Mouse (Mus musculus) embryonic facial prominence, embryonic 13.5 days (tissue): ENCODE results near the gene Vps45. TPM values are rescaled to one million over a fixed set of nuclear protein-coding genes. Genes with fewer than 3 reads are reported as not detected.
A peak's percentile ranks its signal among the peaks of the same experiment; 100 is the strongest.

Source experiments
- ATAC-seq: fragments of 200-750 bp; cut with Nextera tagmentation; 2 replicates; pipeline ENCODE4 v1.8.0; 2017; ENCODE audit warnings: low read depth; ENCODE audit not compliant: insufficient number of reproducible peaks, insufficient read depth, low FRiP score, low TSS enrichment
- H3K27ac ChIP-seq: fragments of 300-500 bp; sonication (generic); 2 replicates; pipeline ENCODE4 v1.5.1; 2015; ENCODE audit warnings: moderate library complexity, mild to moderate bottlenecking, inconsistent platforms
- H3K27me3 ChIP-seq: fragments of 300-500 bp; sonication (generic); 2 replicates; pipeline ENCODE4 v1.6.1; 2015; ENCODE audit warnings: mild to moderate bottlenecking, inconsistent platforms
- H3K36me3 ChIP-seq: fragments of 300-500 bp; sonication (generic); 2 replicates; pipeline ENCODE4 v1.6.1; 2015; ENCODE audit warnings: mild to moderate bottlenecking, inconsistent platforms
- H3K4me1 ChIP-seq: fragments of 300-500 bp; sonication (generic); 2 replicates; pipeline ENCODE4 v1.6.1; 2015; ENCODE audit warnings: inconsistent platforms
- H3K4me2 ChIP-seq: fragments of 300-500 bp; sonication (generic); 2 replicates; pipeline ENCODE4 v1.6.1; 2015; ENCODE audit warnings: moderate library complexity, mild to moderate bottlenecking, inconsistent platforms
- H3K4me3 ChIP-seq: fragments of 300-500 bp; sonication (generic); 2 replicates; pipeline ENCODE4 v1.5.1; 2015; ENCODE audit warnings: mild to moderate bottlenecking, inconsistent platforms
- H3K9ac ChIP-seq: fragments of 300-500 bp; sonication (generic); 2 replicates; pipeline ENCODE4 v1.6.1; 2015; ENCODE audit warnings: mild to moderate bottlenecking, inconsistent platforms
- H3K9me3 ChIP-seq: fragments of 300-500 bp; sonication (generic); 2 replicates; pipeline ENCODE4 v1.6.1; 2016; ENCODE audit warnings: inconsistent platforms
- WGBS: fragments of 180-500 bp; shearing (Covaris S2); methylation state at CpG from one replicate; pipeline ENCODE4 v1.1.7; 2015; ENCODE audit warnings: mixed read lengths; 5-methylcytosine and 5-hydroxymethylcytosine counted together
- polyA plus RNA-seq: library from polyadenylated mRNA; unstranded; fragments of >200 nt; fragmentation: Nextera tagmentation; extraction: Ambion mirVana; gene quantifications from 2 replicates; pipeline ENCODE4 v1.2.1, GENCODE M21; 2015

Gene Vps45
- polyA plus RNA-seq, 1 experiment from 2014 or later = 41.1 TPM

DNA sequence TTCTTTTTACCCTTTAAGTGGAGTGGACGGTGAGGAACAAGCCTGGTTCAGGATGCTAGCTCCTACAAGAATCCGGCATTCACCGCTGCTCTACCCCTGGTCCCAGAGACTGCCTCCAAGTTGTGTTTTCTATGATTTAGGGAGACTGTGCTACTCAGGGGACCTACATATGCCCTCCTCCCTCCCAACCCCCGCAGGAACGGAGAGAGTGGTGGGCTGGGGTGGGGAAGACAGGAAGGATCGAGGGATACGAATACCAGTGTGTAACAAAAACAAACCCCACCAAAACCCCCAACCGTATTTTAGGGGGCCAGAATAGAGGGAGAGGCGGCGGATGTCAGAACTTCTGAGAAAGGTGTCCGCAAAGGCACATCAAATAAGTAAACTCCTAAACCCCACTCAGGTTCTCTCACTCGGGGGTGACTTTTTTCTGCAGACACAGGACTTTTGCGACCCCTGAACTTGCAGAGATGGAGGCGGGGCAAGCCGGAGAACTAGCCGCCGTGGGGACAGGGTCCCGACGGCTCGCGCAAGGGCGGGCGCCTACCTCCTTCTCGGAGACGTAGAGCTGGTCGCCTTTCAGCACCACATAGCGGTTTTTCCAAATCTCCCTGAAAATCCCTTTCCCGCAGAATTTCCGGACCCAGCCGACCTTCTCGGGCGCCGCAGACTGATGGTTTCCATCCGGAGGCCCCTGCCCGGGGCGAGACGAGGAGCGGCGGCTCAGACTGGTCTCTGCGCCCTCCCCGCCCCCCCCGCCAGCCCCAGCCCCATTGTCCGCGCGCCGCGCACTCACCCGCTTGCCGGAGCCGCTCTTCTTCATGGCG, 63.1 kb downstream of the Vps45 start:
- H3K4me1 ChIP-seq = peaks cover 44% of the 10 kb centered on the region

DNA sequence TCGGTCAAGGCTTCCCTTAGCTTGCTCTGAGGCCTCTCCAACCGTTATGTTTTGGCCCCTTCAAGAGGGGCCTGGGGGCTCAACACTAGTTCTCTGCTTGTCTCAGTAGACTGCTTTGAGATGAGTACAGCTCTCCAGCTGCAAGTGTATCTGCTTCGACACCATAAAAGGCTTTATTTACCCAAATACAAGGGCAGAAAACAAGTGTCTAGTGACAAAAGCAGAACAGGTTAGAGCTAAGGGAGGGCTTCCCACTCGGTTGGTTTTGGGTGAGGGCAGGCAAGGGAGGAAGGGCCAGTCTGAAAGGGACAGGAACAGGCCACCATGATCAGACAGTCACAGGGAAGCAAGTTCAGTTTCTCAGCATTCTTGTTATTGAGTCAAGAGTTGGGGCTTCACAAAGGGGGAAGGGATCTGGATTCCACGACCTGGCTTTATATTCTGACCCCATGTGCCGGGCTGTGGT, 63.9 kb downstream of the Vps45 start:
- H3K27ac ChIP-seq = peak overlapping the region; percentile 99
- peak overlapping the region; percentile 80 for H3K4me3 ChIP-seq
- H3K36me3 ChIP-seq = peaks cover 36% of the 10 kb centered on the region
- 6% methylated on average over 6 of the region's 6 CpGs for WGBS
- peak overlapping the region; percentile 80 for H3K4me2 ChIP-seq
- no peak for ATAC-seq
- H3K9me3 ChIP-seq = no peaks in the 10 kb centered on the region
- H3K27me3 ChIP-seq = no peaks in the 10 kb centered on the region
- H3K4me1 ChIP-seq = peaks cover 44% of the 10 kb centered on the region
- H3K9ac ChIP-seq = peak overlapping the region; percentile 96

More for the DNA sequence above, 63.1 kb downstream of the Vps45 start:
- H3K27me3 ChIP-seq = no peaks in the 10 kb centered on the region
- peak overlapping the region; percentile 96 for H3K9ac ChIP-seq
- ATAC-seq = no peak
- peak overlapping the region; percentile 80 for H3K4me3 ChIP-seq
- H3K9me3 ChIP-seq = no peaks in the 10 kb centered on the region
- under 1% methylated on average over 50 of the region's 51 CpGs for WGBS
- peaks cover 36% of the 10 kb centered on the region for H3K36me3 ChIP-seq
- peak overlapping the region; percentile 99 for H3K27ac ChIP-seq
- H3K4me2 ChIP-seq = peak overlapping the region; percentile 80

DNA sequence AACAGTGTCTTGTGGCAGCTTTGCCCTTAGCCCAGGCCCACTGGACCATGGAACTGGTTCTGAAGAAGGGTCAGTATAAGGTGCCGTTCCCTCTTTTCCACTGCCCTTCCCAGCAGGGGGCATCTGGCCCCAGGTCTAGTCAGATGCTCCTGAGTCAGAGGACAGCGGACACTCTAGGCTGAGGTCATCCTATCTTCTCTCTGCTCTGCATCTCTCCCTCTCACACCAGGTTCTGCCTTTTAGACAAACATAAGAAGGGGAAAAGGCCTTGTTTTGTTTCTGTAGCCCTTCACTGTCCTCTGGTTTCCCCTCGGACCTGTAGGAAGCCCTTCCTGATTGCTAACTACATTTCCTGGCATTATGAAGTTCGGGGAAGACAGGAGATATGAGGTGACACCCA, 64.4 kb downstream of the Vps45 start:
- Histone ChIP-seq H3K27ac (peak overlapping the region; percentile 99), H3K27me3 (no peaks in the 10 kb centered on the region), H3K36me3 (peaks cover 41% of the 10 kb centered on the region), H3K9ac (peak overlapping the region; percentile 96), H3K4me3 (peak overlapping the region; percentile 80), H3K4me1 (peaks cover 49% of the 10 kb centered on the region), H3K9me3 (no peaks in the 10 kb centered on the region), H3K4me2 (peak overlapping the region; percentile 80)
- ATAC-seq = no peak
- WGBS = 29% methylated on average over 4 of the region's 4 CpGs

DNA sequence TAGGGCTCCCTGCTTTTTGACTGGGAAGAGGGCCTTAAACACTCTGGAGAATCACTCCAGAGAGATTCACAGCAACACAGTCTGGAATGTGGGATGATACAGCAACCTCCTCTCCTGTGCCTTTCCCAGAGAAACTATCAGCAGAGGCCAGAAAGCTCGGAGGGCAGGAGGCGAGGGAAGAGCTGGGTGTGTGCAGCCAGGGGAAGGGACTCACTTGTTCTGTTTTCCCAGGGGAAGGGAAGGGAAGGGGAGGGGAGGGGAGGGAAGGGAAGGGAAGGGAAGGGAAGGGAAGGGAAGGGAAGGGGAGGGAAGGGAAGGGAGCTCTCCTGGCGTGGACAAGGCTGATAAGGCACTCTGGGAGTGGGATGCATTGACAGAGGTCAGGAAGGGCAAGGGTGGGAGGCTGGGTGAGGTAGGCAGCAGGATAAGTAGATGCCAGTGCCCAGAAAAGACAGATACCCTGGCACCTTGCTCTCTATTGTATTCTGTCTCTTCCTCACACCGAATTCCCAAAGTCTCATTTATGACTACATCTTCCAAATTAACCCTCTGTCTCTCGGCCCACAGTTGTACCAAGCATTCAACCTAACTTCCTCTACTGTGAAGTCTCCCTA, 65.2 kb downstream of the Vps45 start:
- H3K27me3 ChIP-seq = no peaks in the 10 kb centered on the region
- peaks cover 49% of the 10 kb centered on the region for H3K36me3 ChIP-seq
- 46% methylated on average over 5 of the region's 5 CpGs for whole genome bisulfite sequencing
- H3K9me3 ChIP-seq = no peaks in the 10 kb centered on the region
- H3K4me3 ChIP-seq = peak overlapping the region; percentile 80
- H3K4me1 ChIP-seq = peaks cover 49% of the 10 kb centered on the region
- peak overlapping the region; percentile 96 for H3K9ac ChIP-seq
- peak overlapping the region; percentile 80 for H3K4me2 ChIP-seq
- no peak for ATAC-seq
- H3K27ac ChIP-seq = peak overlapping the region; percentile 99; the same call in 1 of the 2 replicates

DNA sequence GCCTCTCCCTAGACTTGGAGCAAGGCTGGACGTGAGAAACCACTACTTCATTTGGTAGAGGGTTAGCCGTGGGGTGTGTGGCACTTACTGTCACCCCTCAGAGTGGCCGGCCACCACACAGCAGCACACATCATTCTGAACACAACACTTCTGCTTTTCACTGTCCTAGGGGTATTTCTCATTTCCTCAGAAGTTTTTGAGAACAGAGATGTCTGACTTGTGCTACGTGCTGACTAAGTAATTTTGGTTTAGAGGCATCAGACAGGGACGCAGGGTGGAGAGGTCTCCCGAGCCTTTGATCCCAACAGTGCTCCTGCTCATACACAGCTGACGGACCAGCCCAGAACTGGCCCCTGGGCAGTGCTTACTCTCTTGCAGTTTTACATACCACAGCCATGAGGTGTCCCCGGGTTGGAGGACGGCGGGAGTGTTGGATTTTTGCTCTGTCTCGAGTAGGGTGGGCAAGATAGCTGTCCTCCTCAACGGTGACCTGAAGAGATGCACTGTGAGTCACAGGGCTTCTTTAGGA, 67.8 kb downstream of the Vps45 start:
- no peaks in the 10 kb centered on the region for H3K9me3 ChIP-seq
- H3K4me1 ChIP-seq = peaks cover 51% of the 10 kb centered on the region
- H3K27ac ChIP-seq = 0 out of 2 replicates have a peak overlapping the region, but pooled peaks have one; percentile 40
- WGBS = 83% methylated on average over 12 of the region's 12 CpGs
- no peak overlapping the region for H3K4me2 ChIP-seq
- H3K27me3 ChIP-seq = no peaks in the 10 kb centered on the region
- no peak overlapping the region for H3K9ac ChIP-seq
- no peak overlapping the region for H3K4me3 ChIP-seq
- peaks cover 58% of the 10 kb centered on the region for H3K36me3 ChIP-seq
- ATAC-seq = no peak

DNA sequence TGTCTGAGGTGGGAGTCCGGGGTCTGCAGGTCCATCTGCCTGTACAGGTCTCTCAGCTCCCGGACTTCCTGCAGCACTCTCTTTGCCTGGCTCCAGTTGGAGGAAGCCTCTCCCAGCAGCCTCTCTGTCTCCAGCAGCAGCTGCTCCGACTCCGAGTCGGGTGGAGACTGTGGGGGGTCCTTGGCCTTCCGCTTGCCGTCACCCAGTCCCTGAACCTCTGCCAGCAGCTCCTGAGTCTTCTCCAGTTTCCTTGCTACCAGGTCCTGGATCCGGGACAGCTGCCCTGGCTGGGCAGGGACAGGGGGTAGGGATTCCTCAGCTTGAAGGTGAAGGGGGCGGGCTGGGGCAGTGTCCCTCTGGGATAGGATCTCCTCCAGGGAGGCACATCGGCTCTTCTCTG, 69.3 kb downstream of the Vps45 start:
- H3K27me3 ChIP-seq = no peaks in the 10 kb centered on the region
- H3K9me3 ChIP-seq = no peaks in the 10 kb centered on the region
- H3K4me1 ChIP-seq = peaks cover 51% of the 10 kb centered on the region
- peaks cover 58% of the 10 kb centered on the region for H3K36me3 ChIP-seq
- 59% methylated on average over 10 of the region's 10 CpGs for WGBS
- peak overlapping the region; percentile 27; the same call in 1 of the 2 replicates for H3K9ac ChIP-seq
- no peak overlapping the region for H3K4me2 ChIP-seq
- no peak overlapping the region for H3K4me3 ChIP-seq
- H3K27ac ChIP-seq = 0 out of 2 replicates have a peak overlapping the region, but pooled peaks have one; percentile 7
- ATAC-seq = no peak

DNA sequence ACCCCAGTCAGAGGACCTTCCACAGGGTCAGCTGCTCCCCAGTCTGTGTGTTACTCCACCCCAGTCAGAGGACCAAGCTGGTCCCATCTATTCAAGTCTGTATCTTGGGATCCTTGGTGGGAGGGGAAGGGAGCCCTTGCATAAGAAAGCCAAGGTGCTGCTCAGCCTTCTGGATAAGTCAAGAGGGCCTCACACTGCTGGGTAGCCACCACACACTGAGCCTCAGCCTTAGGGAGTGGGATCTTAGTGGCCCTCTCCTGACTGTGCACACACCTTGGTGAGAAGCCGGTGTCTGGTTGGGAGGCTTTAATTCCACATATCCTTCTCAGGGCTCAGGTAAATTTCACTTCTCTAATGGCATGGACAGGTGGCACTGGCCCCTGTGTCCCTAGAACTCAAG, 70.1 kb downstream of the Vps45 start:
- Histone ChIP-seq H3K27me3 (no peaks in the 10 kb centered on the region), H3K9ac (no peak overlapping the region), H3K27ac (no peak overlapping the region), H3K4me1 (peaks cover 43% of the 10 kb centered on the region), H3K4me3 (no peak overlapping the region), H3K4me2 (no peak overlapping the region), H3K9me3 (no peaks in the 10 kb centered on the region), H3K36me3 (peaks cover 58% of the 10 kb centered on the region)
- no peak for ATAC-seq
- 83% methylated on average over 1 of the region's 1 CpGs for WGBS

DNA sequence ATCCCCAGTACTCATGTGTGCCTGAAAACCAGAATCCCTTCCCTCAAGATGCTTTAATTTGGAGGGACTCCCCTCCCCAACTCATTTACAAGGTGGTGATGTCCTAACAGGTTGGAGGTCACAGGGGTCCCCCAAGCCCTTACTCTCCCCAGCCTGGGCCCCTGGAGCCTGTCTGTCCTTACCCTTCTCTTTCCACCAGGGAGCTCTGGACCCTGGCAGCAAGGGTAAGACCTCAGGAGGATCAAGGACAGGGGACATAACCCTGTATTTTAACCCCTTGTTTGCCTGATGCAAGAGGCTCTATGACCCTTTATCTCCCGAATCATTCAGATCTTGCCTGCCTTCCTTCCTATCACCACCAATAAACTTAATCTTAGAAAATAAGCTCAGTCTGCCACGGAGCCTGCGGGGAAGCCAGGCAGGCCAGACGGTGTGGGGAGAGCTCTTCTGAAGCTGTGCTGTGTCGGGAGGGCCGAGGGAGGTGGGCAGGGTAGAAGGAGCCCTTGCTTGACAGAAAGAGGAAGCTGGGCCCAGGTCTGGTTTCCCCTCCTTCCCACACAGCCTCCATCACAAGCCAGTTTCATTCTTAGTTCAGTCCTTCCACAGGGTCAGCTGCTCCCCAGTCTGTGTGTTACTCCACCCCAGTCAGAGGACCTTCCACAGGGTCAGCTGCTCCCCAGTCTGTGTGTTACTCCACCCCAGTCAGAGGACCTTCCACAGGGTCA, 70.7 kb downstream of the Vps45 start:
- no peak overlapping the region for H3K9ac ChIP-seq
- H3K27ac ChIP-seq = peak overlapping the region; percentile 93; the same call in 1 of the 2 replicates
- WGBS = 72% methylated on average over 6 of the region's 6 CpGs
- no peaks in the 10 kb centered on the region for H3K27me3 ChIP-seq
- no peak for ATAC-seq
- peaks cover 39% of the 10 kb centered on the region for H3K4me1 ChIP-seq
- peaks cover 54% of the 10 kb centered on the region for H3K36me3 ChIP-seq
- no peak overlapping the region for H3K4me2 ChIP-seq
- no peaks in the 10 kb centered on the region for H3K9me3 ChIP-seq
- H3K4me3 ChIP-seq = no peak overlapping the region

DNA sequence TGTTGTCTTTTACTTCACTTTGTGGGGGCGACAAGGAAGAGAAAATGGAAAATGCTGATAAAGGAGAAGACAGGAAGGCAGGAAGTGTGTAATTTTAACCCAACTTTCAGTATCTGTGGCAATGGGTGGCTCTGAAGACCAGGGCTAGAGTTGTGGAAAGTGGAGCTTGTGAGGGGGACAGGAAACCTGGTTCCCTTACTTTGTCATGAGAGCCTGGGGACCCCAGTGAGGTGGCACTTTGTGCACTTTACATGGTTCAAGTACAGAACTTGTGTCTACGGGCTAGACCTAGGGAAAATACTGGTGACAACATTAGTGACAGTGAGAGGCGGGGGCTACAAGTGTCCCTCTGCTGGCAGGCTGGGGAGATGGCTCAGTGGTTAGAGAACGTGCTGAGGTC, 71.3 kb downstream of the Vps45 start:
- H3K4me2 ChIP-seq = no peak overlapping the region
- no peak overlapping the region for H3K9ac ChIP-seq
- ATAC-seq = no peak
- WGBS = 71% methylated on average over 4 of the region's 4 CpGs
- peak overlapping the region; percentile 93 for H3K27ac ChIP-seq
- H3K4me1 ChIP-seq = peaks cover 33% of the 10 kb centered on the region
- peaks cover 48% of the 10 kb centered on the region for H3K36me3 ChIP-seq
- H3K4me3 ChIP-seq = no peak overlapping the region
- H3K27me3 ChIP-seq = no peaks in the 10 kb centered on the region
- no peaks in the 10 kb centered on the region for H3K9me3 ChIP-seq

DNA sequence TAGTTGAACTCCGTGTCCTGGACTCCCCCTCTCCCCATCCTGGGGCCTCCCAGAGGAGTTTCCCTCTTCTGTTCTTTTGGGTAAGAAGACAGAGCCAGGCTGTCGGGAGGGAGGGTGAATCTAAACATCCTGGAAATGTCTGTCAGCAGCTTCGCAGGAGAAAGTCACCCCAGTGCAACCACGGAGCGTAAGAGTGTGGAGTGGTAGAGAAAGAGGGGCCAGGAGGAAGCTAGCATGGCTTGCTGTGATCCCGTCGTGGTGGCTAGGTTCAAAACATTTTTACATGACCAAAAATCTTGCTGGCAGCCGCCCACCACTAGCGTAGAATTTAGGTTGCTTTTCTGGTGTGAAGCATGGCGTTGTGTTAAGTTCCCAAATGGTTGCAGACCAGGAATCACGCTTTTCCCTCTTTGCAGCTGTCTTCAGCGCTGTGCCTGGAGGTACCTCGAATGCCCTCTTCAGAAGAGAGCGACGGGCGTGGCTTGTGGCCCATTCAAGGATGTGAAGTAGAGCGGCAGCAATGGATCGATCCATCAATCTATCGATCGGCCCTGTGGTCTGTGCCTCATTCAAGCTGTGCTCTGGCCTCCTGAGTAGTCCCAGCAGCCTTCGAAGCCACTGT, 72.2 kb downstream of the Vps45 start:
- 0 out of 2 replicates have a peak, but pooled peaks have one; percentile 1 for ATAC-seq
- H3K9ac ChIP-seq = peak overlapping the region; percentile 67
- H3K4me2 ChIP-seq = peak overlapping the region; percentile 58

More for the DNA sequence above, 72.2 kb downstream of the Vps45 start:
- peaks cover 33% of the 10 kb centered on the region for H3K4me1 ChIP-seq
- H3K9me3 ChIP-seq = no peaks in the 10 kb centered on the region
- WGBS = 2% methylated on average over 21 of the region's 21 CpGs
- peak overlapping the region; percentile 93 for H3K27ac ChIP-seq
- H3K4me3 ChIP-seq = peak overlapping the region; percentile 28
- peaks cover 39% of the 10 kb centered on the region for H3K36me3 ChIP-seq
- H3K27me3 ChIP-seq = no peaks in the 10 kb centered on the region
